ENCODE assay signal across 7 mouse cellular contexts in genomic region chr9:49975938-49976671, GRCm38 (mm10).
DNase-seq lines count a peak whose midpoint lies in the region; ATAC-seq lines count a peak whose summit lies in the region.

No protein-coding gene starts in this region.

- intact Hi-C loops in left cerebral cortex, postnatal 25 days (cut with DNase I) = loop anchor here (5.0 kb wide), 2 partner anchors 179 to 359 kb away; partner anchors contain the start of gene Ncam1

- peak; percentile 44 for DNase-seq in adrenal gland, adult 8-10 months
- DNase-seq in cerebellum, adult 9-11 months = peak; percentile 82
- peak; percentile 96 for DNase-seq in heart, adult 11 months
- DNase-seq in kidney, adult 11 months = peak; percentile 64
- DNase-seq in left cerebral cortex, postnatal 25 days (ENCODE audit: low spot score in 2 of 2) = peak; percentile 59 to 80
- DNase-seq in ovary, postnatal 10 days (ENCODE audit: low spot score) = peak; percentile 31

- ATAC-seq in erythroblast, adult 5-6 weeks (replicated peaks; ENCODE audit: low FRiP score, poor library complexity, severe bottlenecking) = no peak

Comparison
In these comparisons a context has a peak if more than half of its experiments do, and no peak if none do; other contexts are left out.
1. DNase-seq: peak in every context shown above with its lines; median percentile 96 in heart, adult 11 months; 82 in cerebellum, adult 9-11 months; 70 in left cerebral cortex, postnatal 25 days; 64 in kidney, adult 11 months; 44 in adrenal gland, adult 8-10 months; 31 in ovary, postnatal 10 days.